Mouse (Mus musculus) liver, postnatal 0 days (tissue): ENCODE data around the gene Slc7a15.

Experiments
- CTCF ChIP-seq: sonication (generic); IDR thresholded peaks from 2 replicates; pipeline ENCODE4 v1.5.1; 2016; ENCODE audit warnings: antibody characterized with exemption, low read depth
- EP300 ChIP-seq: IDR thresholded peaks from 2 replicates; pipeline ENCODE4 v1.6.1; 2016; ENCODE audit warnings: antibody characterized with exemption, low read depth, mild to moderate bottlenecking

DNA sequence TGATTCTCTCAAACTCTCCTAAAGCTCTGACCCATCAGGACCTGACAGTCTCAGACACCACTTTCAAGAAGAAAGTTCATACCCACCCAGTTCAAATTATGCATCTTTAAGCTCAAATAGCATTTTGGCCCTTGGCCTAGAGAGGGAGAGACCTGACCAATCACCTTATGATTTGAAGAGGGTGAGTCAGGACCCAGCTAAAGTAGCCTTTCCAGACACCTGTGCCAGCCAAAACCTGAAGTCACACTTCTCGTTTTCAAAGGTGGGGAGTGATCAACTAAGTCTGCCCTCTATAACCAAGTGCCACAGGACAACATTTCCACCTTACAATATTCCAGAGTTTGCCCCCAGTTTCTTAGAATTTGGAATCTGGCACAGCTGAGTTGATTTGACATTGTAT lies 111.6 kb downstream of the Slc7a15 start:
- TF ChIP-seq EP300 (no peak), CTCF (no peak)
